Mouse (Mus musculus): ENCODE measurements around the gene Fam84a. TPM values are rescaled to one million over a fixed set of nuclear protein-coding genes. Genes with fewer than 3 reads are reported as not detected.

The Fam84a gene
- polyA plus RNA-seq (2015; fragmentation: Nextera tagmentation; extraction: Ambion mirVana): 2.3 and 2.6 TPM in 2 replicates

DNA sequence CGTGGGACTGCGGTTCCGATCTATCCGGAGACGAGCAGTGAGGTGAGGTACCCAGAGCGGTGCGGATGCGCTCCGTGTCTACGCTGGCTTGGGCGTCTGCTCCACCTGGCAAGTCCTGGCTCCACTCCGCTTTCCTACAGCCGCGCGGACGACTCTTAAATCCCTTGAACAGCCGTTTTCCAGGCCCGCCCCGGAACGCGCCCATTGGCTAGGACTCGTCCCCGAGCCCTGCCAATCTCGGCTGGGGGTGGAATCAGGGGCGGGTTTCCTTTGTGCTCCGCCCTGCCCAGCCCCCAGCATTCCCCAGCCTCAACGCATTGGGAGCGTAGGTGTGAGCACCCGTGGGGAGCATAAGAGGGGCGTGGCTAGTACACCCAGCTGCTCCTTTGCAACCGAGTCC is at the start of gene Fam84a:
Fam84a (minus strand) TSS at position 134 of the 400 bp plus-strand sequence.
- H3K9ac ChIP-seq: peak within 1 kb of the TSS; percentile 60
- H3K4me2 ChIP-seq: peak within 1 kb of the TSS; percentile 96
- peak within 1 kb of the TSS; percentile 67 for H3K4me3 ChIP-seq
- peak within 1 kb of the TSS; percentile 41; the same call in 1 of the 2 replicates for H3K27ac ChIP-seq
- H3K36me3 ChIP-seq: no peaks in the 10 kb centered on the region
- peaks cover 31% of the 10 kb centered on the region for H3K27me3 ChIP-seq
- ATAC-seq (replicated peaks; ENCODE audit: insufficient number of reproducible peaks, insufficient read depth, low FRiP score, low read depth): peak; percentile 95
- H3K9me3 ChIP-seq (replicated peaks): no peaks in the 10 kb centered on the region
- WGBS: under 1% methylated on average over 31 of the region's 31 CpGs
- peaks cover 26% of the 10 kb centered on the region for H3K4me1 ChIP-seq (replicated peaks)

DNA sequence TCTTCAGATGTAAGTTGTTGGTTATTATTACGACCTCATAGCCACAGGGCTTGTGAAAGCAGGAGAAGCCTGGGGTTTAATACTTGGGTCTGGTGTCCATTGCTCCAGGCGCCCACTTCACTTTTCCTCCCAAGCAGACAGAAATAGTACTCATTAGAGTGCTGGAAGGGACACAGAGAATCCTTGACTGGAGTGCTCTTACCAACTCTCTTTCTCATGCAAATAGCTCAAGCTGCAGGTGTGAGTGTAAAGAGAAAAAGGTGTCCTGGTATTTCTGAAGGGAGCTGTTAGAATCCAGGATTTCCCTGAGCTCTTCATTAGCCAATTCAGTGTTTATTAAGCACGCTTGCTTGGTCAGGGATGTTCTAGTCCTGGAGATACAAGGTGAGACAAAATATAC is 43.6 kb upstream of the Fam84a start:
- H3K4me2 ChIP-seq: no peak overlapping the region
- H3K27ac ChIP-seq: no peak overlapping the region
- no peaks in the 10 kb centered on the region for H3K4me1 ChIP-seq (replicated peaks)
- H3K27me3 ChIP-seq: no peaks in the 10 kb centered on the region
- H3K9ac ChIP-seq: no peak overlapping the region
- no peak for ATAC-seq (replicated peaks; ENCODE audit: insufficient number of reproducible peaks, insufficient read depth, low FRiP score, low read depth)
- no peaks in the 10 kb centered on the region for H3K36me3 ChIP-seq
- WGBS: 62% methylated on average over 3 of the region's 3 CpGs
- no peak overlapping the region for H3K4me3 ChIP-seq
- no peaks in the 10 kb centered on the region for H3K9me3 ChIP-seq (replicated peaks)

DNA sequence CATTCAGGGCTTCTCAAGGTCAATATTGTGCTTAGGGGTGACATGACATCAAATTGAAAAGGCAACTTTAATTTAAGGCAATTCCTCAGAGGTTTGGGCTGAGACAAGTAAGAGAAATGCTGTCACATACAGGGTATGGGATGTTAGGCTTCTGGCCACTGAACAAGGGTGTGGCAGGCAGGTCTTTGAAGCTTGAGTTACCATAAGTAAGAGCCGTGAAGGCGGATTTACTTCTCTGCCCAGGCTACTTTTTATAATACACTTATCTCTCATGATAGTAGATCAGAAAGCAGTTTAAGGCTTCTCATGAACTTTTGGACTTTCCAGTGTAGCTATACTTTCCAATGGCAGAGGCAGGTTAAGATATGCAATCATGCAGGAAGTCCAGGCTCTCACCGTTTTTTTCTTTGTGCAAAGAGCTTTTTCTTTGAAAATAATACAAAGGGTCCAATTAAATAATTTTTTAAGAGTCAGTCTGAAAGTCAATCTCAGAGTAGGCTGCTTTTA is 34.9 kb upstream of the Fam84a start:
- no peaks in the 10 kb centered on the region for H3K27me3 ChIP-seq
- ATAC-seq (replicated peaks; ENCODE audit: insufficient number of reproducible peaks, insufficient read depth, low FRiP score, low read depth): no peak
- 71% methylated on average over 3 of the region's 3 CpGs for WGBS
- no peaks in the 10 kb centered on the region for H3K36me3 ChIP-seq
- no peak overlapping the region for H3K9ac ChIP-seq
- no peaks in the 10 kb centered on the region for H3K4me1 ChIP-seq (replicated peaks)
- H3K9me3 ChIP-seq (replicated peaks): no peaks in the 10 kb centered on the region
- H3K4me3 ChIP-seq: no peak overlapping the region
- H3K4me2 ChIP-seq: no peak overlapping the region
- no peak overlapping the region for H3K27ac ChIP-seq

- no peak overlapping the region for H3K4me2 ChIP-seq
- peak; percentile 62 for ATAC-seq (replicated peaks; ENCODE audit: insufficient number of reproducible peaks, insufficient read depth, low FRiP score, low read depth)
- H3K27ac ChIP-seq: peak overlapping the region; percentile 67
Observed at GRCm38 (mm10) chr12:14165713-14166112, 13.9 kb upstream of the Fam84a start.

GRCm38 (mm10) chr12:14164936-14165335 is 13.1 kb upstream of the Fam84a start:
- Histone ChIP-seq H3K27ac (peak overlapping the region; percentile 67; the same call in 1 of the 2 replicates), H3K27me3 (no peaks in the 10 kb centered on the region), H3K4me3 (no peak overlapping the region), H3K36me3 (no peaks in the 10 kb centered on the region), H3K9ac (no peak overlapping the region), H3K4me2 (no peak overlapping the region), H3K4me1 (replicated peaks) (peaks cover 14% of the 10 kb centered on the region; the same call in 1 of the 2 replicates), H3K9me3 (replicated peaks) (no peaks in the 10 kb centered on the region)
- no peak; the same call in 1 of the 2 replicates for ATAC-seq (replicated peaks; ENCODE audit: insufficient number of reproducible peaks, insufficient read depth, low FRiP score, low read depth)
- 88% methylated on average over 1 of the region's 1 CpGs for WGBS

More at GRCm38 (mm10) chr12:14165713-14166112, 13.9 kb upstream of the Fam84a start:
- H3K9ac ChIP-seq: no peak overlapping the region
- H3K4me3 ChIP-seq: no peak overlapping the region
- no peaks in the 10 kb centered on the region for H3K36me3 ChIP-seq
- H3K9me3 ChIP-seq (replicated peaks): no peaks in the 10 kb centered on the region
- no peaks in the 10 kb centered on the region for H3K27me3 ChIP-seq
- WGBS: 21% methylated on average over 2 of the region's 2 CpGs
- peaks cover 14% of the 10 kb centered on the region; the same call in 1 of the 2 replicates for H3K4me1 ChIP-seq (replicated peaks)

GRCm38 (mm10) chr12:14152426-14152825 is 572 bp upstream of the Fam84a start:
- ATAC-seq (replicated peaks; ENCODE audit: insufficient number of reproducible peaks, insufficient read depth, low FRiP score, low read depth): no peak

DNA sequence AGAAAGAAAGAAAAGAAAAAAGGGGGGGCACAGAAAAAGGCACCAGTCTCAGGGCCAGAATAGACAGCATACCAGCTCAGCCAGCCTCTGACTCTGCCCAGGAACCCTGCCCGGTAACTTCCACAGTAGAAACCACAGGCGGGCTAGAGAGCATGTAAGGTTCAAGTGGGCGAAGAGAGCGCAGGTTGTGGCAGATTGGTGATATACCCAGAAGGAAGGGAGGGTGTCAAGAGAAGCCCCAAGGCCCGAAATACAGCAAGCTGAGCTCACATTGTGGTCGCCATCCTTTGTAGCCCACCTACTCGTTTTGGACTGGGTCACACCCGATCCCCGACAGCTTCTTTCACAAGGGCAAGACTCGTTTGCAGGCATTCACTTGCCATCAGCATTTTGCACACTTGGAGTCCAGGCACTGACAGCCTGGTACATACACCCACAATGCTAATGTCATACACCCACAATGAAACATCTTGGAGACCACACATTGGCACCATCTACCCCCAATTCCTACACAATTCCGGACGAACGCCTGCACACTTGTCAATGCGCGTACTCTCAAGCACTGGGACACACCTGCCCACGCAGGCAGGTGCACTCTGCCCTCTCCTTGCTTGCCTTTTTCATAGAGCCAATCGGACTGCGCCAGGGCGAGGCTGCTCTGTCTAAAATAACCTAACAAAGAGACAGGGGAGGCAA is 770 bp downstream of the Fam84a start:
- H3K9ac ChIP-seq: peak overlapping the region; percentile 60
- ATAC-seq (replicated peaks; ENCODE audit: insufficient number of reproducible peaks, insufficient read depth, low FRiP score, low read depth): no peak
- H3K9me3 ChIP-seq (replicated peaks): no peaks in the 10 kb centered on the region
- H3K4me3 ChIP-seq: peak overlapping the region; percentile 67
- H3K27ac ChIP-seq: no peak overlapping the region
- H3K4me1 ChIP-seq (replicated peaks): peaks cover 26% of the 10 kb centered on the region
- H3K27me3 ChIP-seq: peaks cover 31% of the 10 kb centered on the region
- H3K4me2 ChIP-seq: peak overlapping the region; percentile 96
- H3K36me3 ChIP-seq: no peaks in the 10 kb centered on the region
- 5% methylated on average over 19 of the region's 19 CpGs for WGBS

More at GRCm38 (mm10) chr12:14152426-14152825, 572 bp upstream of the Fam84a start:
- Histone ChIP-seq H3K9me3 (replicated peaks) (no peaks in the 10 kb centered on the region), H3K27ac (peak overlapping the region; percentile 41; the same call in 1 of the 2 replicates), H3K4me1 (replicated peaks) (peaks cover 26% of the 10 kb centered on the region), H3K36me3 (no peaks in the 10 kb centered on the region), H3K9ac (0 out of 2 replicates have a peak overlapping the region, but pooled peaks have one; percentile 26), H3K27me3 (peaks cover 31% of the 10 kb centered on the region), H3K4me2 (peak overlapping the region; percentile 96), H3K4me3 (peak overlapping the region; percentile 67)
- under 1% methylated on average over 14 of the region's 14 CpGs for WGBS

- Histone ChIP-seq H3K9me3 (replicated peaks) (no peaks in the 10 kb centered on the region), H3K27ac (no peak overlapping the region), H3K4me1 (replicated peaks) (peaks cover 26% of the 10 kb centered on the region), H3K4me2 (peak overlapping the region; percentile 96), H3K27me3 (peaks cover 31% of the 10 kb centered on the region), H3K9ac (peak overlapping the region; percentile 60), H3K4me3 (peak overlapping the region; percentile 67), H3K36me3 (no peaks in the 10 kb centered on the region)
- WGBS: 2% methylated on average over 20 of the region's 20 CpGs
- ATAC-seq (replicated peaks; ENCODE audit: insufficient number of reproducible peaks, insufficient read depth, low FRiP score, low read depth): no peak
Observed at GRCm38 (mm10) chr12:14150568-14150909, 1.3 kb downstream of the Fam84a start.

- no peak overlapping the region for H3K27ac ChIP-seq
- ATAC-seq (replicated peaks; ENCODE audit: insufficient number of reproducible peaks, insufficient read depth, low FRiP score, low read depth): 0 out of 2 replicates have a peak, but pooled peaks have one; percentile 29
- peak overlapping the region; percentile 96 for H3K4me2 ChIP-seq
- H3K4me3 ChIP-seq: peak overlapping the region; percentile 67
- H3K9me3 ChIP-seq (replicated peaks): no peaks in the 10 kb centered on the region
- no peaks in the 10 kb centered on the region for H3K36me3 ChIP-seq
- under 1% methylated on average over 59 of the region's 59 CpGs for WGBS
- peaks cover 31% of the 10 kb centered on the region for H3K27me3 ChIP-seq
- peaks cover 26% of the 10 kb centered on the region for H3K4me1 ChIP-seq (replicated peaks)
- peak overlapping the region; percentile 60 for H3K9ac ChIP-seq
Observed at GRCm38 (mm10) chr12:14149843-14150567, 1.8 kb downstream of the Fam84a start.

DNA sequence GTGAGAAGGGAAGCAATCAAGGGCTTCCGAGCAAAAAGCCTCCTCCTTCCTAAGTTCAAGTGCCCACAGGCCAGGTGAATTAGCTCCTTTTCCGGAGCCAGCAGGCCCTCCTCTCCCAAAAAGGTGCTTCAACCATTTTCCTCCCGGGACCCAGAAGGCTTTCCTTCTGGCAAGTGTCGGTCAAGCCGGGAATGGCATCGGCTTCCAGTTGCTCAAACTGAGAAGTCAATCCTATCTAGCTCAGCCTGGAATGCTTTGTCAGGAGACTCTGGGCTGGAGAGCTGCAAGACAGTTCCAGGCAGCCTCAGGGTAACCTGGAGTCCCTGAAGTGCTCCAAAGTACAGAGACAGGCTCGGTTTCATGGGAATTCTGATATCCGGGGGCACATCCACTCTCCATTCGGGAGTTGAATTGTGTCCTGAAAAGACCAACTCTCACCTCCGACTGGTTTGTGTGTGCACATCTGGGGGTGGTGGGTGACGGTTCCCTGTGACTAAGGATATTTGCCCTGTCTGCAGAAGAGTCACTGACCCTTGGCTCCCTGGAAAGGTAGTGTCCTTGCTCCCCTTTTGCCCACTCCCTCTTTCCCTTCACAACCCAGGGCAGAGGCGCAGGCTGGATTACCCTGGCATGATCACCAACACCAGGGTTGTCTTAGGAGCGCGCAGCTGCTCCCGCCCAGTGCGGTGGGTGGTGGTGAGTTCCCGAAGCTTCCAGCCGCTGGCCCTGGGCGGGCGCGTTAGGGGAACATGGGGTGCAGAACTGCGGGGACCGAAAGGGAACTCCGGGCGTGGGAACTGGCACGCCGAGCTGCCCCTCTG is 2.6 kb downstream of the Fam84a start:
- H3K27me3 ChIP-seq: peaks cover 31% of the 10 kb centered on the region
- H3K36me3 ChIP-seq: no peaks in the 10 kb centered on the region
- no peak for ATAC-seq (replicated peaks; ENCODE audit: insufficient number of reproducible peaks, insufficient read depth, low FRiP score, low read depth)
- H3K4me3 ChIP-seq: peak overlapping the region; percentile 67
- peak overlapping the region; percentile 60 for H3K9ac ChIP-seq
- no peak overlapping the region for H3K27ac ChIP-seq
- H3K4me1 ChIP-seq (replicated peaks): peaks cover 26% of the 10 kb centered on the region
- 11% methylated on average over 27 of the region's 27 CpGs for WGBS
- peak overlapping the region; percentile 96 for H3K4me2 ChIP-seq
- no peaks in the 10 kb centered on the region for H3K9me3 ChIP-seq (replicated peaks)

DNA sequence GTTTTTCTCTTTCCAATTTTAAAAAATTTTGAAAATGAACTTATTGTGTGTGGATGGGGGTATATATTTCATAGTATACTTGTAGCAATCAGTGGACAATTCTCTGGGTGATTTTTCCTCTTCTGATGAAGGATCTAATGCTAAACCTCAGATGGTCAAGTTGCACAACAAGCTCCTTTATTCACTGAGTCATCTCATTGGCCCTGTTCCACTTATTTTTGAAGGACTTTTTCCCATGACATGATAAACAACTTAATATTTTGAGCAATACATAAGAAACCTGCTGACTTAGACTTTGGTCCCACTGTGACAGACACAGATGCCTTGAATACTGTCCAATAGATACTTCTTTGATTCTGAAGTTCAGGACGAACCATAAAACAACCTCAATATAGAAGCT is 14.8 kb downstream of the Fam84a start:
- H3K4me2 ChIP-seq: no peak overlapping the region
- WGBS: 80% methylated on average over 1 of the region's 1 CpGs
- no peaks in the 10 kb centered on the region for H3K36me3 ChIP-seq
- H3K27me3 ChIP-seq: no peaks in the 10 kb centered on the region
- no peak overlapping the region for H3K9ac ChIP-seq
- no peaks in the 10 kb centered on the region for H3K4me1 ChIP-seq (replicated peaks)
- no peak overlapping the region for H3K4me3 ChIP-seq
- no peak for ATAC-seq (replicated peaks; ENCODE audit: insufficient number of reproducible peaks, insufficient read depth, low FRiP score, low read depth)
- H3K27ac ChIP-seq: no peak overlapping the region
- H3K9me3 ChIP-seq (replicated peaks): no peaks in the 10 kb centered on the region
